Mouse (Mus musculus): ENCODE measurements around the gene Pltp. TPM values are rescaled to one million over a fixed set of nuclear protein-coding genes. Genes with fewer than 3 reads are reported as not detected.
"Not testable (repeated sequence)": the region's sequence is repeated elsewhere in the genome, so short reads cannot be mapped to it uniquely, and the experiment has no call there.

Pltp gene
- total RNA-seq, 2 experiments from 2014 or later = 22.5 to 55.9 TPM

- no peak for DNase-seq (ENCODE audit: low spot score in 2 of 2)
Observed at GRCm38 (mm10) chr2:164856309-164857100, 1.0 kb downstream of the Pltp start.

DNA sequence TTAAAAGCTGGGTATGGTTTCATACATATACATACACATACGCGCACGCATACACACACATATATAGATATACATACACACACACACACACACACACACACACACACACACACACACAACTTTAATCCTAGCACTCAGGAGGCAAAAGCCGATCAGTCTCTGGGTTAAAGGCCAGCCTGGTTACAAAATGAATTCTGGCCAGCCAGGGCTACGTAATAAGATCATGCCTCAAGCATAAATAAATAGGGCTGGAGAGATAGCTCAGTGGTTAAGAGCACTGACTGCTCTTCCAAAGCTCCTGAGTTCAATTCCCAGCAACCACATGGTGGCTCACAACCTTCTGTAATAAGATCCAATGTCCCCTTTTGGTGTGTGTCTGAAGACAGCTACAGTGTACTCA, 1.9 kb downstream of the Pltp start:
- not testable (repeated sequence) for DNase-seq (ENCODE audit: low spot score in 2 of 2)

DNA sequence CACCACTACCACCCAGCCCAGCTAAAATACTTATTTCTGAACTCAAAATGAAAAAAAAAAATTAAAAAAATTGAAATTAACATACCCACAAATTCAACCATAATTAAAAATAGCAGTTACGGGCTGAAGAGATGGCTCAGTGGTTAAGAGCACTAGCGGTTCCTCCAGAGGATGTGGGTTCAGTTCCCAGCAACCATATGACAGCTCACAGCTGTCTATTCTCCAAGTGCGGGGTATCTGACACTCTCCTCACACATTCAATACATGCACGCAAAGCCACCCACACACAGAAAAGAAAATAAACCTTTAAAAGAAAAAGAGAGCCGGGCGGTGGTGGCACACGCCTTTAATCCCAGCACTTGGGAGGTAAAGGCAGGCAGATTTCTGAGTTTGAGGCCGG, 7.5 kb downstream of the Pltp start:
- no peak for DNase-seq (ENCODE audit: low spot score in 2 of 2)

GRCm38 (mm10) chr2:164845782-164846181, 11.7 kb downstream of the Pltp start:
- DNase-seq (ENCODE audit: low spot score in 2 of 2) = no peak

DNA sequence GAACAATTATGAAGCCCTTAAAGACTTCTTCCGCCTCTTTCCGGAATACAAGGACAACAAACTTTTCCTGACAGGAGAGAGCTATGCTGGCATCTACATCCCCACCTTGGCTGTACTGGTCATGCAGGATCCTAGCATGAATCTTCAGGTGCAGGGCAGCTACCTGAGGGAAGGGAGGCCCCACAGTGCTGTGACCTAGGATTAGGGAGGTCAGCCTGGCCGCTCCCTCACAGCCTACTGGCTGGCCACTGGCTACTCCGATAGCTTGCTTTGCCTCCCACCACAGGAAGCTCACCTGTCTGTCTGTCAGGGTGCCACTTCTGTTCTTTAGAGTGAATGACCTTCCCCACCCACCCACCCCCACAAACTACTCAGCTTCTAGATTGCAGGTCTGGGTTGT, 22.3 kb downstream of the Pltp start:
- no peak for DNase-seq (ENCODE audit: low spot score in 2 of 2)

DNA sequence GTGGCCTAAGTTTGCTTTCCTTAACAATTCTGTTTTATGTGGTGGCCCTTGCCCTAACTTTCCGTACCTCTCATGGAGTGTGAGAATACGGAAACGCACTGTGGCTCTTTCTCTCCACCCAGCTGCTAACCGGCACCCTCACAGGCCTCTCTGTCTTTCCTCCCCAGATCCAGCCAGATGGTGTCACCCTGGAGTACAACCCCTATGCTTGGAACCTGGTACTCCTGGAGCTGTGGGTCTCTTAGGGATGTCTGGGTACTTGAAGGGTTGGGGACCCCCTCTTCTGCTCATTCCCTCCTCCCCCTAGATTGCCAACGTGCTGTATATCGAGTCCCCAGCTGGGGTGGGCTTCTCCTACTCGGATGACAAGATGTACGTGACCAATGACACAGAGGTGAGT, 23.0 kb downstream of the Pltp start:
- no peak for DNase-seq (ENCODE audit: low spot score in 2 of 2)

GRCm38 (mm10) chr2:164833314-164833959, 24.1 kb downstream of the Pltp start, which contains the start of gene Neurl2:
Neurl2 (minus strand) TSS chr2:164833456.
- peak; percentile 82 to 83 for DNase-seq (ENCODE audit: low spot score in 2 of 2)

DNA sequence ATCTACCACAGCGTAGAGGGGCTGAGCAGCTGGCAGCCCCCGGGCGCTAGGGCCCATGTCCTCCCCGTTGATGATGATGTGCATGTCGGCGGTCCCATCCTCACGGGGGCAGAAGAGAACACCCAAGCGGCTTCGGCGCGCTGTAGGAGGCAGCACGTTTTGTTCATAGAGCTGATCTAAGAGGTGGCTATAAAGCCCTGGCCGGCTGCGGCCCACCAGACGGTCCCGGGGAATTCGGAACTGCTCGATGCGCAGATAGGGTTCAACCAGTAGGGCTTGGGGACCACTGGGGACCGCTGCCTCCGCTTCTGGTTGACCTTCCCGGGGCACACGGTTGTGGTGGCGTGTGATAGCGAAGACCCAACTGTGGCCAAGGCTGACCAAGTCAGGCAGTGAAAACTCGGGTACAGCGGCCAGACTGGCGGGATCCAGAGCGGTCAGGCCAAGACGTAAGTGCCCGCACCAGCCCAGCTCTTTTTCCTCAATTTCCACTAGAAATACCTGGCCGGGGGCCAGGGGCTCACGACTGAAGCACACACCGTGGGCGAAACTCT, 24.7 kb downstream of the Pltp start, which contains the start of gene Ctsa:
Ctsa (plus strand) TSS at position 126 of the 554 bp plus-strand sequence.
- DNase-seq (ENCODE audit: low spot score in 2 of 2) = peak; percentile 70 to 75

- DNase-seq (ENCODE audit: low spot score in 2 of 2) = no peak
Observed at GRCm38 (mm10) chr2:164832032-164832747, 25.3 kb downstream of the Pltp start.

DNA sequence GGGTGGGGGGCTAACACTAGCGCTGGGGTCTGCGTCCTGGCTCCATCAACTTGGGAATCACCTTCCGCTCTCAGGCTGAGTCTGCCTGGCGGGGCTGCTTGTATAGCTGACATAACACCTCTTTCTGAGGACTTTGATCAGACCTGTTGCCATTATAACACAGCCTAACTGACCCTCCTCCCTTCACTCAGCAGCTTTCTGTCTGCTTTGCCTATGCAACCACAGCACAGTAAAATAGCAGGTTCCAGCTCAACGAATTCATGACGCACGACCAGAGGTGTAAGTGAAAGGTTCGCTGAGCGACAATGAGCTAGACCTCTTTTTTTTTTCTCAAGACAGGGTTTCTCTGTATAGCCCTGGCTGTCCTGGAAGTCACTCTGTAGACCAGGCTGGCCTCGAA, 26.5 kb downstream of the Pltp start:
- DNase-seq (ENCODE audit: low spot score in 2 of 2) = no peak

DNA sequence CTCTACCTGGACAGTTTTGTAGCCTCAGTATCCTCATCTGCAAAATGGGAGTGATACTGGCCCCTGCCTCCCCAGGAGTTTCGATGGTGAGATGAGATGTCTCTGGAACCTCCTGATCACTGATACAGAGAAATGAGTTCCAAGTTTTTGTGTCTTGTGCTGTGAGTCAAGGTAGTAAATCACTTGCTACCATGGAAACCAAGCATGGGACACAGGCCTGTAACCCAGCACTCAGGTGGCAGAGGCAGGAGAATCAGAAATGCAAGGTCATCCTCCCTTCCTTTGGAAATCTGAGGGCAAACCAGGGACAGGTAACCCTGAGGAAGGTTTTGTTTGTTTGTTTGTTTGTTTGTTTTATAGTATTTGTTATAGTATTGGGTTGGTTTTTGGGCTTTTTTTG, 28.4 kb downstream of the Pltp start:
- DNase-seq (ENCODE audit: low spot score in 2 of 2) = no peak

- DNase-seq (ENCODE audit: low spot score in 2 of 2) = no peak
Observed at GRCm38 (mm10) chr2:164828437-164828836, 29.1 kb downstream of the Pltp start, which contains the start of gene Spata25. Spata25 (minus strand) TSS chr2:164828537.

DNA sequence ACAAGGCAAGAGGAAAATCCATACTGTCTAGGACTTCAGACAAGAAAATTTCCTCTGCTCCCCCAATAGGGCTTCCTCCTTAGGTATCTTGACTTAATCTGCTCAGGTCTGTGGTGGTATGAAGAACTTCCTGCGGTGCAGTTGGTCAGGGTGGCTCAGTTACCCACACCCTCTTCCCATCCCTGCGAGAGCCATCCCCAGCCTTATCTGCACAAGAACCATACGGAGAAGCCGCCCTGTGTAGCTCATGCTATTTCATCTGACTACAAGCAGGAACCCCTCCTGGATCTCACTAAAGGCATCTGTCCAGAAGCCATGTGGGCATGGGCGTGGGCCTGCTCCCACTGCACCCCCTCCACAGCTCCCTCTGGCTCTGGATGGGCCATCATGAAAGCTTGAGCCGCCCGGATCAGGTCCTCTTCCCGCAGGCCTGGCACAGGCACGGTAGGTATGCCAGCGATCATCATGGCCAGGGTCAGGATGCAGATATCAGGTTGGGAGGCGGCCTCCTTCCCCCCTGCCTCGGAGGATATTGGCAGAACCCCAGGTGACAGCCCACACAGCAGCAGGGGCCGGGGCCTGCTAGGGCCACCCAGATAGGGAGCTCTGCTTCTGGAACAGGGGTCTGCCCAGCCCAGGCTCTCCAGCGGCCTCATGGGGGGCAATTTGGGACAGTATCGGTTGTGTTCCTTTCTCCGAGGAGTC, 30.2 kb downstream of the Pltp start:
- DNase-seq (ENCODE audit: low spot score in 2 of 2) = no peak

GRCm38 (mm10) chr2:164825521-164825920, 32.0 kb downstream of the Pltp start:
- DNase-seq (ENCODE audit: low spot score in 2 of 2) = no peak

DNA sequence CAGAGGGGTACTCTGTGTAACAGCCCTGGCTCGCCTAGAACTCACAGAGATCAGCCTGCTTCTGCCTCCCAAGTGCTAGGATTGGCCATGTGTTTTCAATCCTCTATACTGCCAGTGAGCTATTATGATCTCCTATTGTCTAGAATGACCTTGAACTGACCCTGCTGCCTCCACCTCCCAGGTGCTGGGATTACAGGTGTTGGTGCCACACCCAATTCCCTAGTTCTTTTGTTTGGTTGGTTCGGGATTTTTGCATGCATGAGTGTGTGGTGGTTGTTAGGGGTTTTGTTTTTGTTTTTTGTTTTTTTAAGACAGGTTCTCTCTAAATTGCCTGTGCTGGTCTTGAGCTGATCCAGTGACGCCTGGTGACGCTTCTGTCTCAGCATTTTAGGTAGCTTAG, 33.5 kb downstream of the Pltp start:
- no peak for DNase-seq (ENCODE audit: low spot score in 2 of 2)

GRCm38 (mm10) chr2:164823181-164823585, 34.3 kb downstream of the Pltp start:
- no peak for DNase-seq (ENCODE audit: low spot score in 2 of 2)

GRCm38 (mm10) chr2:164822636-164823165, 34.8 kb downstream of the Pltp start, which contains the start of gene Zswim1:
Zswim1 (plus strand) TSS chr2:164822686.
- peak; percentile 100 for DNase-seq (ENCODE audit: low spot score in 2 of 2)

GRCm38 (mm10) chr2:164821060-164821459, 36.5 kb downstream of the Pltp start:
- no peak for DNase-seq (ENCODE audit: low spot score in 2 of 2)

DNA sequence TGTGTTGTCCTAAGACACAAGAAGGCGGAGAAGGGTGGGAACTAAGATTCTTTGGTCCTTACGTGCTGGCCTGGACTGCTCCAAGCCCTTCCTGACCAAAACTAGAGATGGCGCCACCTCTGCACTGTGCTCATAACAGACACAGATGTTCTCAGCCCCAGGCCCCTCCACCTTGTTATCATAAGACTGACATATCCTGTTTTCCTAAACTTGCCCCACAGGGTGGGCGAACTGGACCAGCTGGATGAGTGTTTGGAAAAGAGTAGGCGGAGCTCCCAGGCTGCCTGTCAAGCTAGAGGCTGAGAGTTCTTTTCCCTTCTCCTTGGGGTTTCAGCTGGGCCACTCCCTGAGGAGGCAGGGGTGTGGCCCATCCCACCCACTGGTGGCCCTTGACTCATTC, 39.8 kb downstream of the Pltp start:
- DNase-seq (ENCODE audit: low spot score in 2 of 2) = no peak

GRCm38 (mm10) chr2:164817206-164817605, 40.3 kb downstream of the Pltp start:
- DNase-seq (ENCODE audit: low spot score in 2 of 2) = no peak
